Mouse (Mus musculus): ENCODE results near the gene Best2. TPM values are rescaled to one million over a fixed set of nuclear protein-coding genes. Genes with fewer than 3 reads are reported as not detected.

The Best2 gene
- polyA plus RNA-seq, 1 experiment from 2014 or later, result 0.29 TPM

DNA sequence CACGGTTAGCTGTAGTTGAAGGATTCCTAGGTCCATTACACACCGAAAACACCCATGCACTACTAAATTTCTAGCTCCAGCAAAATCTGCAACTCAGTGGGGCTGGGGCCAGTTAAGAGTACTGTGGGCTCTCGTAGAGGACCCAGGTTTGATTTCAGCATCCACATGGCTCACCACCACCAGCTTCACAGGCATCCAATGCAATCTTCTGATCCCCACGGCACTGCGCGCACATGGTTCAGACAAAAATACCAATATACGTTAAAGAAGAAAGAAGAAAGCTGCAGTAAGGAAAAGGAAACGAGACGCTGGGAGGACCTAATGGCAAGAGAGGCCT is 22.0 kb upstream of the Best2 start:
- Histone ChIP-seq H3K9me3 (ENCODE audit: control insufficient read depth, low read depth, low read length) (no peaks in the 10 kb centered on the region), H3K27ac (ENCODE audit: low read length) (peak overlapping the region; percentile 99), H3K36me3 (ENCODE audit: control insufficient read depth, insufficient read depth, low read length) (peaks cover 40% of the 10 kb centered on the region), H3K4me1 (ENCODE audit: control insufficient read depth, insufficient read depth, low read length) (peaks cover 17% of the 10 kb centered on the region), H3K4me2 (replicated peaks; ENCODE audit: low read depth, low read length) (peak overlapping the region; percentile 96), H3K4me3 (ENCODE audit: low read depth, low read length) (peak overlapping the region; percentile 84), H3K9ac (replicated peaks; ENCODE audit: low read depth, low read length) (peak overlapping the region; percentile 60), H3K27me3 (ENCODE audit: control insufficient read depth, insufficient read depth, low read length) (no peaks in the 10 kb centered on the region)
- under 1% methylated on average over 9 of the region's 9 CpGs for WGBS
- ATAC-seq (ENCODE audit: insufficient number of reproducible peaks, insufficient read depth, low FRiP score, low read depth), result peak; percentile 21; the same call in 1 of the 2 replicates

DNA sequence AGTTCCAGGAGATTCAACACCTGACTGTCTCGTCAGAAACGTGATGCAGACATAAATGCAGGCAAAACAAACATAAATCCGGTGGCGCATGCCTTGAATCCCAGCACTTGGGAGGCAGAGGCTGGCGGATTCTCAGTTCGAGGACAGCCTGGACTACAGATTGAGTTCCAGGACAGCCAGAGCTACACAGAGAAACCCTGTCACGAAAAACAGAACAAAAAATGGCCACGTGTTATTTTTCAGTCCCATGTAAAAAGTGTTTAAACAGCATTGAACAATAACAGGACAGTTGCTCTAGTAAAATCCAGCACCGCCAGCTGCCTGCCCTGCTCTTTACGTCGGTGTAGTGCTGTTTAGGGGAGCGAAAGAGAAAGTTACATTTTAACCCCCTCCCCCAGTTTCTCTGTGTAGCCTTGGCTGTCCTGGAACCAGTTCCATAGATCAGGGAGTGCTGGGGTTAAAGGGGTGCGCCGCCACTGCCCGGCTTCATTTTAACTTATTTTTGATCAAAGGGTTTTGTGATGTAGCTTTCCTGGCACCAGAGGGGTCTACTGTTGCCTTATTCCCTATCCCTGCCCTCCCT is 21.5 kb upstream of the Best2 start:
- WGBS, result 1% methylated on average over 15 of the region's 15 CpGs
- H3K4me1 ChIP-seq (ENCODE audit: control insufficient read depth, insufficient read depth, low read length), result peaks cover 17% of the 10 kb centered on the region
- H3K9me3 ChIP-seq (ENCODE audit: control insufficient read depth, low read depth, low read length), result no peaks in the 10 kb centered on the region
- H3K9ac ChIP-seq (replicated peaks; ENCODE audit: low read depth, low read length), result peak overlapping the region; percentile 60
- peak; percentile 19; the same call in 1 of the 2 replicates for ATAC-seq (ENCODE audit: insufficient number of reproducible peaks, insufficient read depth, low FRiP score, low read depth)
- H3K4me3 ChIP-seq (ENCODE audit: low read depth, low read length), result peak overlapping the region; percentile 84
- H3K36me3 ChIP-seq (ENCODE audit: control insufficient read depth, insufficient read depth, low read length), result peaks cover 39% of the 10 kb centered on the region
- H3K27ac ChIP-seq (ENCODE audit: low read length), result peak overlapping the region; percentile 99
- no peaks in the 10 kb centered on the region for H3K27me3 ChIP-seq (ENCODE audit: control insufficient read depth, insufficient read depth, low read length)
- H3K4me2 ChIP-seq (replicated peaks; ENCODE audit: low read depth, low read length), result peak overlapping the region; percentile 96

DNA sequence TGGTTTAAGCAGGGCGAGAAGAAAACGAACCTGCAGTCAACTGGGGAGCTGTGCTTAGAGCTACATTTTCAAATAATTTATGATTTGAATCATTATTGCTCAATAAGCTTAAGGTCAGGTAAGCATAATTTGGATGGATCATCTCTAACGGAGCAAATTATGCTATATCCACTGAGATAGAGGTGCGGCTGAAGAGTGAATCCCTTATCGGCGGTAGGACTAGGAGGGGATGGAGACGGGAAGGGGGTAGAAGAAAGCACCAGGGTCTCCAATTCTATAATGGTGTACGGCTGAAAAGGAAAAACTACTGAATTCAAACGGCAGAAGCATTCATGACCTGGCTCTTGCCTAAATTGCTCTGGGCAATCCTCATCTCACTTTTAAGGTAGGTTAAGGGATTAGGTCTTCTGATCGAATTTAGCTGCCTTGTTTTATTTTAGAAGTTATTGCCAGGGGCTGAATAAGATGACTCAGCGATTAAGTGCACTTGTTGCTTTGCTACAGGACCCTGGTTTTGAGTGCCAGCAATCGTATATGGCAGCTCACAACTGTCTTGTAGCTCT is 20.9 kb upstream of the Best2 start:
- Histone ChIP-seq H3K4me2 (replicated peaks; ENCODE audit: low read depth, low read length) (peak overlapping the region; percentile 96), H3K4me3 (ENCODE audit: low read depth, low read length) (peak overlapping the region; percentile 84), H3K36me3 (ENCODE audit: control insufficient read depth, insufficient read depth, low read length) (peaks cover 38% of the 10 kb centered on the region), H3K9ac (replicated peaks; ENCODE audit: low read depth, low read length) (peak overlapping the region; percentile 60; the same call in 1 of the 2 replicates), H3K27me3 (ENCODE audit: control insufficient read depth, insufficient read depth, low read length) (no peaks in the 10 kb centered on the region), H3K27ac (ENCODE audit: low read length) (peak overlapping the region; percentile 99), H3K4me1 (ENCODE audit: control insufficient read depth, insufficient read depth, low read length) (peaks cover 17% of the 10 kb centered on the region), H3K9me3 (ENCODE audit: control insufficient read depth, low read depth, low read length) (no peaks in the 10 kb centered on the region)
- 3% methylated on average over 12 of the region's 12 CpGs for WGBS
- no peak for ATAC-seq (ENCODE audit: insufficient number of reproducible peaks, insufficient read depth, low FRiP score, low read depth)

DNA sequence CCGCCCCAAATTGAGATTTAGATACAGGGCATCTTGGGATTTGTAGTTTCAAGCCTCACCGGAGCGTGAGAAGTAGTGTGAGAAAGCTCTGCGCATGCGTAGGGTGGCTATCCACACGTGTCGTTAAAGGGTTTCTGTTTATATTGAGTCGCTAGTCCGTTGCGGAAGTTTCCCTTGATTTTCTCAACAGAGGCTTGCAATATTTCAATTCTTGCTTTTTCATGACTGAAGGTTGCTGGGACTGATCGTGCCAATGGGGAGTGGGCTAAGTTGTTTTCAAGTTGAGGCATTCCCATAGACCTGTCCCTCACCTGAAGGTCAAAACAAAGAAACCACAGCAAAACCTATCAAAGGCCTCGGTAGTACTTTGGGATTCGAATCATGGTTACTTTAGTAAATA is 20.4 kb upstream of the Best2 start:
- H3K9me3 ChIP-seq (ENCODE audit: control insufficient read depth, low read depth, low read length), result no peaks in the 10 kb centered on the region
- peak overlapping the region; percentile 84 for H3K4me3 ChIP-seq (ENCODE audit: low read depth, low read length)
- H3K36me3 ChIP-seq (ENCODE audit: control insufficient read depth, insufficient read depth, low read length), result peaks cover 39% of the 10 kb centered on the region
- peak overlapping the region; percentile 22; the same call in 1 of the 2 replicates for H3K9ac ChIP-seq (replicated peaks; ENCODE audit: low read depth, low read length)
- 1% methylated on average over 13 of the region's 13 CpGs for WGBS
- H3K4me1 ChIP-seq (ENCODE audit: control insufficient read depth, insufficient read depth, low read length), result peaks cover 17% of the 10 kb centered on the region
- H3K4me2 ChIP-seq (replicated peaks; ENCODE audit: low read depth, low read length), result peak overlapping the region; percentile 96
- no peak for ATAC-seq (ENCODE audit: insufficient number of reproducible peaks, insufficient read depth, low FRiP score, low read depth)
- H3K27ac ChIP-seq (ENCODE audit: low read length), result peak overlapping the region; percentile 22; the same call in 1 of the 2 replicates
- no peaks in the 10 kb centered on the region for H3K27me3 ChIP-seq (ENCODE audit: control insufficient read depth, insufficient read depth, low read length)

DNA sequence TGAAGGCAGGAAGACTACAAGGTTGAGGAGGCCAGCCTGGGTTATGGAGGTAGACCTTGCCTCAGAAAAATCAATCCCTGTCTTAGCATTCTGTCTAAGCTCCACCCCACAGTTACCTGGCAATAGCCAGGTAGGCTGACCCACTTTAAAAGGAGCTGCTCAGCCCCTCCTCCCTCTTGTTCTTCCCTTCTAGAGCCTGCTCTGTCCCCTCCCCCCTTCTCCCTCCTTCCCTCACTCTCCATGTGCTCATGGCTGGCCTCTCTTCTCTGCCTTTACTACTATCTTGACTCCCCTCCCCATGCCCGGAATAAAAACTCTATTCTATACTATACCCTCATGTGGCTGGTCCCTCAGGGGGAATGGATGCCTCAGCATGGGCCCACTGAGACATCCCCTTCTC is 19.5 kb upstream of the Best2 start:
- H3K27ac ChIP-seq (ENCODE audit: low read length), result no peak overlapping the region
- ATAC-seq (ENCODE audit: insufficient number of reproducible peaks, insufficient read depth, low FRiP score, low read depth), result no peak
- H3K4me2 ChIP-seq (replicated peaks; ENCODE audit: low read depth, low read length), result no peak overlapping the region
- H3K4me3 ChIP-seq (ENCODE audit: low read depth, low read length), result no peak overlapping the region
- peaks cover 18% of the 10 kb centered on the region for H3K4me1 ChIP-seq (ENCODE audit: control insufficient read depth, insufficient read depth, low read length)
- no peaks in the 10 kb centered on the region for H3K27me3 ChIP-seq (ENCODE audit: control insufficient read depth, insufficient read depth, low read length)
- H3K9ac ChIP-seq (replicated peaks; ENCODE audit: low read depth, low read length), result no peak overlapping the region
- 54% methylated on average over 1 of the region's 1 CpGs for WGBS
- H3K9me3 ChIP-seq (ENCODE audit: control insufficient read depth, low read depth, low read length), result no peaks in the 10 kb centered on the region
- H3K36me3 ChIP-seq (ENCODE audit: control insufficient read depth, insufficient read depth, low read length), result peaks cover 47% of the 10 kb centered on the region

DNA sequence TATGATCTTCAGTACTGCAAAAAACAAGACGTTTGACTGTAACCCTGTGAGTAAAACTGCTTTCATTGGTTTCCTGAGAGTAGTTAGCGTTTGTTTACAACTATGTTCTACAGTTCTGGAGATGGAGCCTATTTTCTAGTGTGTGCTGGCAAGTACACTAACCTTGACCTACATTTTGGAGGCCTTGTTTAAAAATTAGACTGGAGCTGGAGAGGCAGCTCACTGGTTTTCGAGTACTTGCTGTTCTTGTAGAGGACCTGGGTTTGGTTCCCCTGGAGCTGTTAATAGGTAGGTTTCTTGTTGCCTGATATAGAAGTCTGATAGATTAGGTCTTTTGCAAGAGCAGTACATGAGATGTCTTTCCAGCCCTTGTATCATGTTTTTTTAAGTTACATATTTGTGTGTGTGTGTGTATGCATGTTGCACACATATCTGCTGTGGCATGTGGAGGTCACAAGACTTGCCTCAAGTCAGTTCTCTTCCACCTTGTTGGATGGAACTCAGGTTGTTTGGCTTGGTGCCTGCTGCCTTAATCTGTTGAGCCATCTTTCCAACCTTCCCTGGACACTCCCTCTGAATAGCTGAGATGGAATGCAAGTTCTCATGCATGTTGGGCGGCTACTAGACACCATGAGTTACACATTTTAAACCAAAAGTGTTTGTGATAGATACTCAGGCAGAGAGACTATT is 18.4 kb upstream of the Best2 start:
- no peak overlapping the region for H3K27ac ChIP-seq (ENCODE audit: low read length)
- 78% methylated on average over 4 of the region's 4 CpGs for WGBS

DNA sequence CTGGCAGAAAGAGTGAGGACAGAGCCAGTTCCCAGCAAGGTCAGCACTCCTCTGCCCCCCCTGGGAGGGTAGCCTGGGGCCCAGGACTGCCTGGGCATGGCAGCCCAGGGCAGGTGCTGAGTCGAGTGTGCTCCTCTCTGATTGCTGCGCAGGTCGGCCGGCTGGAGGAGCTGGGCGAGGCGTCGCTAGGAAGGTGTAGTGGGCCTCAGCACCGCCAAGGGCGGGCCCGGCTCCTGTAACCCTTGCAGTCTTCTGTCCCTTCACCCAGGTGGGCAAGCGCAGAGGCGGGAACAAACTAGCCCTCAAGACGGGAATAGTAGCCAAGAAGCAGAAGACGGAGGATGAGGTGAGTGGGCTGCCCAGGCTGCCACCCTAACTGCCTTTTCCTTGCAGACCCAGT is 14.9 kb upstream of the Best2 start:
- WGBS, result 86% methylated on average over 14 of the region's 14 CpGs
- no peak for ATAC-seq (ENCODE audit: insufficient number of reproducible peaks, insufficient read depth, low FRiP score, low read depth)
- Histone ChIP-seq H3K4me2 (replicated peaks; ENCODE audit: low read depth, low read length) (no peak overlapping the region; the same call in 1 of the 2 replicates), H3K9me3 (ENCODE audit: control insufficient read depth, low read depth, low read length) (no peaks in the 10 kb centered on the region), H3K4me1 (ENCODE audit: control insufficient read depth, insufficient read depth, low read length) (peaks cover 26% of the 10 kb centered on the region), H3K9ac (replicated peaks; ENCODE audit: low read depth, low read length) (no peak overlapping the region), H3K27me3 (ENCODE audit: control insufficient read depth, insufficient read depth, low read length) (no peaks in the 10 kb centered on the region), H3K36me3 (ENCODE audit: control insufficient read depth, insufficient read depth, low read length) (peaks cover 47% of the 10 kb centered on the region), H3K4me3 (ENCODE audit: low read depth, low read length) (no peak overlapping the region), H3K27ac (ENCODE audit: low read length) (no peak overlapping the region)

More for the DNA sequence above, 18.4 kb upstream of the Best2 start:
- Histone ChIP-seq H3K9ac (replicated peaks; ENCODE audit: low read depth, low read length) (no peak overlapping the region), H3K4me3 (ENCODE audit: low read depth, low read length) (no peak overlapping the region), H3K36me3 (ENCODE audit: control insufficient read depth, insufficient read depth, low read length) (peaks cover 47% of the 10 kb centered on the region), H3K27me3 (ENCODE audit: control insufficient read depth, insufficient read depth, low read length) (no peaks in the 10 kb centered on the region), H3K9me3 (ENCODE audit: control insufficient read depth, low read depth, low read length) (no peaks in the 10 kb centered on the region), H3K4me2 (replicated peaks; ENCODE audit: low read depth, low read length) (no peak overlapping the region), H3K4me1 (ENCODE audit: control insufficient read depth, insufficient read depth, low read length) (peaks cover 24% of the 10 kb centered on the region)
- no peak for ATAC-seq (ENCODE audit: insufficient number of reproducible peaks, insufficient read depth, low FRiP score, low read depth)

DNA sequence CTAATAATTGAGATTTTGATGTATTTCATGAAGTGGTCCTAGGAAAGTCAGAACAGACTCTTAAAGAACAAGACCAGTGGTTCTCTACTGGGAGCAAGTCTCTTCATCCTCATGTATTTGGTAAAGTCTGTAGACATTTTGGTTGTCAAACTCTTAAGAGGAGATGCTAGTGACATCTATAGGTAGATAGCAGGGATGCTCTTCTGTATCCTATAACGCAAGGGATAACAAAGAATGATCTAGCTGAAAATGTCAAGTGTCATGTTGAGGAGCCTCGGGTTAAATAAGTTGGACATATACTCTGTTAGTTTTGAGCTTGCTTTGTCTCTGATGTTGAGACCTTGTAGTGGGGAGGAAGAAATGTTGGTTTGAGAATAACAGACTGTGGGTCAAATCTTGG is 13.6 kb upstream of the Best2 start:
- no peak for ATAC-seq (ENCODE audit: insufficient number of reproducible peaks, insufficient read depth, low FRiP score, low read depth)
- Histone ChIP-seq H3K27me3 (ENCODE audit: control insufficient read depth, insufficient read depth, low read length) (no peaks in the 10 kb centered on the region), H3K36me3 (ENCODE audit: control insufficient read depth, insufficient read depth, low read length) (peaks cover 47% of the 10 kb centered on the region), H3K4me1 (ENCODE audit: control insufficient read depth, insufficient read depth, low read length) (peaks cover 28% of the 10 kb centered on the region), H3K9me3 (ENCODE audit: control insufficient read depth, low read depth, low read length) (no peaks in the 10 kb centered on the region), H3K4me3 (ENCODE audit: low read depth, low read length) (peak overlapping the region; percentile 98), H3K9ac (replicated peaks; ENCODE audit: low read depth, low read length) (peak overlapping the region; percentile 99), H3K4me2 (replicated peaks; ENCODE audit: low read depth, low read length) (peak overlapping the region; percentile 61), H3K27ac (ENCODE audit: low read length) (no peak overlapping the region)
- 18% methylated on average over 2 of the region's 2 CpGs for WGBS

Data from stomach, embryonic 14.5 days (tissue).